Mouse (Mus musculus): ENCODE measurements around the gene 6430571L13Rik. TPM values are rescaled to one million over a fixed set of nuclear protein-coding genes. Genes with fewer than 3 reads are reported as not detected.

The 6430571L13Rik gene
- polyA plus RNA-seq, 1 experiment, result not detected

- H3K4me3 ChIP-seq (ENCODE audit: insufficient read depth, low read depth, low read length), result no peak overlapping the region
- H3K4me1 ChIP-seq (ENCODE audit: control insufficient read depth, insufficient read depth, low read length), result peaks cover 14% of the 10 kb centered on the region
- H3K27ac ChIP-seq (ENCODE audit: insufficient read depth, low read depth, low read length), result no peak overlapping the region
- 50% methylated on average over 5 of the region's 5 CpGs for WGBS
- no peak for TF ChIP-seq POLR2A (IDR thresholded peaks at IDR 0.05; ENCODE audit: insufficient read depth, low read depth, low read length)
- no peak for TF ChIP-seq CTCF (IDR thresholded peaks at IDR 0.05; ENCODE audit: insufficient read depth, low read depth, low read length)
Measured at GRCm38 (mm10) chr9:107375451-107375850, 35.0 kb downstream of the 6430571L13Rik start.

DNA sequence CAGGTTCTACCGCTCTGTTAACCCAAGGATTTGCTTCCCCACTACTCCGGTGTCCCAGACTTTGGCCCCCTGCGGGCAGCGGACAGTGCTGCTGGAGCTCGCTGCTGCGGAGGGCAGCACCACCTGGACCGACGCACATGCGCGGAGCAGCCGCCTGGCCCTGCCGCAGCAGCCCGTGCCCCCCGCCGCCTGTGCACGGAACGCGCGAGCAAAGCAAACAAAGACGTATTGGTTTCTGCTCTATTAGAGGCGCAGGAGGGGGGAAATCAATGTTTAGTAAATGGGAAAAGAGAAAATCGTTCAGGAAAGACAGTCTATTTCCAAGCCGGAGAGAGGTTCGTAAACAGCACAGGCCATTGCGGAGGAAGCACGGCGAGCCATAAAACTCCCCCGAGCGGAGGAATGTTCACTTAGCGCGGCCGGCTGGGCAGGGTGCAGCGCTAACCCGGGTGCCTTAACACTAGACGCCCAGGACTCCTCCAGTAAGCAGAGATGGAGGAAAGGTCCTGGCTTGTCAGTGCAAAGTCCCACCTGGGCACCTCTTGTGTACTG is 37.6 kb downstream of the 6430571L13Rik start:
- peak overlapping the region; percentile 28 for H3K4me3 ChIP-seq (ENCODE audit: insufficient read depth, low read depth, low read length)
- no peak overlapping the region for H3K27ac ChIP-seq (ENCODE audit: insufficient read depth, low read depth, low read length)
- TF ChIP-seq POLR2A (IDR thresholded peaks at IDR 0.05; ENCODE audit: insufficient read depth, low read depth, low read length) (no peak), CTCF (IDR thresholded peaks at IDR 0.05; ENCODE audit: insufficient read depth, low read depth, low read length) (no peak; the same call in 1 of the 2 replicates)
- 1% methylated on average over 35 of the region's 35 CpGs for WGBS
- peaks cover 16% of the 10 kb centered on the region for H3K4me1 ChIP-seq (ENCODE audit: control insufficient read depth, insufficient read depth, low read length)

GRCm38 (mm10) chr9:107381723-107382122 is 41.3 kb downstream of the 6430571L13Rik start:
- Histone ChIP-seq H3K27ac (ENCODE audit: insufficient read depth, low read depth, low read length) (no peak overlapping the region), H3K4me1 (ENCODE audit: control insufficient read depth, insufficient read depth, low read length) (peaks cover 20% of the 10 kb centered on the region), H3K4me3 (ENCODE audit: insufficient read depth, low read depth, low read length) (no peak overlapping the region)
- no peak for TF ChIP-seq POLR2A (IDR thresholded peaks at IDR 0.05; ENCODE audit: insufficient read depth, low read depth, low read length)
- no peak for TF ChIP-seq CTCF (IDR thresholded peaks at IDR 0.05; ENCODE audit: insufficient read depth, low read depth, low read length)
- WGBS, result 15% methylated on average over 8 of the region's 8 CpGs

DNA sequence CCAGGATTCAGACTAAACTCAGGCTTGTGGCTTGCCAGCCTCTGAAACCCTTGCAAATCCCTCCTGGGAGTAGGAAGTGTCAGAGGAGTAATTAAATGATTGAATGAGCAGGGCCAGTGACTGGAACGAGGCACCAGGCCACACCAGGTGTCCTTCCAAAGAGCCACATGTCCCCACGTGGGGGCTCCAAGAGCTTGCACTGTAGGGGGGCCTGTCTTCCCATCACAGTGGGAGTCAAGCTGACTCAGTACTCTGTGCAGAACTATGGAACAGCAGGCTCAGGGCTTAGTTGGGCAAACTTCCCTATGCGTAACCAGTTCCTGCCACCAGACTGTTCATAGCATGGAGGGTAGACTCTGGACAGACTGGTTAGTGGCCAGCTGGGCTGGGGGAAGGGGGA is 44.0 kb downstream of the 6430571L13Rik start:
- WGBS, result 52% methylated on average over 3 of the region's 3 CpGs
- Histone ChIP-seq H3K4me1 (ENCODE audit: control insufficient read depth, insufficient read depth, low read length) (peaks cover 10% of the 10 kb centered on the region), H3K4me3 (ENCODE audit: insufficient read depth, low read depth, low read length) (no peak overlapping the region), H3K27ac (ENCODE audit: insufficient read depth, low read depth, low read length) (no peak overlapping the region)
- TF ChIP-seq CTCF (IDR thresholded peaks at IDR 0.05; ENCODE audit: insufficient read depth, low read depth, low read length) (no peak), POLR2A (IDR thresholded peaks at IDR 0.05; ENCODE audit: insufficient read depth, low read depth, low read length) (no peak)

- WGBS, result 70% methylated on average over 3 of the region's 3 CpGs
- no peak for TF ChIP-seq POLR2A (IDR thresholded peaks at IDR 0.05; ENCODE audit: insufficient read depth, low read depth, low read length)
- TF ChIP-seq CTCF (IDR thresholded peaks at IDR 0.05; ENCODE audit: insufficient read depth, low read depth, low read length), result no peak
- H3K4me1 ChIP-seq (ENCODE audit: control insufficient read depth, insufficient read depth, low read length), result peaks cover 8% of the 10 kb centered on the region
- no peak overlapping the region for H3K27ac ChIP-seq (ENCODE audit: insufficient read depth, low read depth, low read length)
- H3K4me3 ChIP-seq (ENCODE audit: insufficient read depth, low read depth, low read length), result no peak overlapping the region
Measured at GRCm38 (mm10) chr9:107386722-107387121, 46.3 kb downstream of the 6430571L13Rik start.

DNA sequence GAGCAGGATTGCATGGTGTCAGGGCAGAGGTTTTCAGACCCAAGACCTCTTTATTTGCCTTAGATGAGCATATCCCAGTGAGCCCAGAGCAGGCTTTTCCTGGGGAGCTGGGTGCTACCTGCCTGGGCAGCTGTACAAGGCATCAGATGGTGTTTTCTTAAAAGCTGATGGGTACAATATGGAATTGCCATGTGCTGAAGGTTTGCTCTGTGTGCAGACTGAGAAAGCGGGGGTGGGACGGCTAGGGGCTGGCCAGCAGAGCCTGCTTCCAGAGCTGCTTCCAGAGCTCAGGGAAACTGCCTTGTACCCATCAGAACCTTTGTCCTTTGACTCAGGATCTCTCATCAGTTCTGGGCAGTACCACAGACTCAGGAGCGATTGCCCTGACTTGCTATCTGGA is 47.3 kb downstream of the 6430571L13Rik start:
- 0 out of 2 replicates have a peak, but pooled peaks cover 4% of the 10 kb centered on the region for H3K4me1 ChIP-seq (ENCODE audit: control insufficient read depth, insufficient read depth, low read length)
- 98% methylated on average over 3 of the region's 3 CpGs for WGBS
- no peak overlapping the region for H3K4me3 ChIP-seq (ENCODE audit: insufficient read depth, low read depth, low read length)
- no peak overlapping the region for H3K27ac ChIP-seq (ENCODE audit: insufficient read depth, low read depth, low read length)
- TF ChIP-seq CTCF (IDR thresholded peaks at IDR 0.05; ENCODE audit: insufficient read depth, low read depth, low read length) (no peak), POLR2A (IDR thresholded peaks at IDR 0.05; ENCODE audit: insufficient read depth, low read depth, low read length) (no peak)

DNA sequence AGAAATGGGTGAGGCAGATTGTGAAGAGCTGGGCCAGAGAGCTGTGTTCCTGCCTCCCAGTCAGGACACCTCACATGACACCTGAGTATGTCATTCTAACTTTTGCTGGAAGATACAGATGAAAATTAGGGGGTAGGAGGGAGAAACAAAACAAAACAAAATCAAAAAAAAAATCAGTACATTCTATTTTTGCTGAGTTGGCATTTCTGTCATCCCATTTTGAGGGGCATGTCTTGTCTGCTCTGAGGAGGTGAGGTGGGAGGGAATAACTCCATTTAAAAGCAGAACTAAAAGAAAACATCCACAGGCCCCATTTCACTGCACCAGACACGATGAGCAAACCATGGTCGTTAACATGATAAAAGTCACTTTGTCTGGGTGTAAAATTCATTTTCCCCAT is 47.9 kb downstream of the 6430571L13Rik start:
- no peak for TF ChIP-seq CTCF (IDR thresholded peaks at IDR 0.05; ENCODE audit: insufficient read depth, low read depth, low read length)
- TF ChIP-seq POLR2A (IDR thresholded peaks at IDR 0.05; ENCODE audit: insufficient read depth, low read depth, low read length), result no peak
- WGBS, result 80% methylated on average over 2 of the region's 2 CpGs
- Histone ChIP-seq H3K4me3 (ENCODE audit: insufficient read depth, low read depth, low read length) (no peak overlapping the region), H3K27ac (ENCODE audit: insufficient read depth, low read depth, low read length) (no peak overlapping the region), H3K4me1 (ENCODE audit: control insufficient read depth, insufficient read depth, low read length) (0 out of 2 replicates have a peak, but pooled peaks cover 4% of the 10 kb centered on the region)

GRCm38 (mm10) chr9:107396397-107396796 is 56.0 kb downstream of the 6430571L13Rik start:
- Histone ChIP-seq H3K27ac (ENCODE audit: insufficient read depth, low read depth, low read length) (no peak overlapping the region), H3K4me1 (ENCODE audit: control insufficient read depth, insufficient read depth, low read length) (peaks cover 16% of the 10 kb centered on the region), H3K4me3 (ENCODE audit: insufficient read depth, low read depth, low read length) (no peak overlapping the region)
- TF ChIP-seq CTCF (IDR thresholded peaks at IDR 0.05; ENCODE audit: insufficient read depth, low read depth, low read length), result no peak
- 58% methylated on average over 4 of the region's 4 CpGs for WGBS

DNA sequence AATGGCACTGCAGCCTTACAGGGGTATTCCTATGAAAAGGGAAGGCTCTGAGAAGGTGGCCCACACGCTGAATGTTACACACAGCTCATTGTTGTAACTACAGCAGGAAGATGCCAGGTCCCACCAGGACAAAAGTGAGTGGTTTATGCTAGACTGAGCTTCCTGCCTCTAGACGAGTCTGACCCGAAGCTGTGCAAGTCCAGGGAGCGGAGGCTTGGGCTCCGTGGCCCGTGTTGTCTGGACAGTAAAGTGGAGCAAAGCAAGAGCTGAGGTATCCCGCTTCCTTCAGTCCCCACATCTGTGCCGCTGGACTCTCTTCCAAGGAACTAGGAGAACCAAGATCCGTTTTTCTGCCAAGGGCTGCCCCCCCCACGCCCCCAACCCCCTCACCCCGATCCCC is 58.6 kb downstream of the 6430571L13Rik start:
- no peak for TF ChIP-seq POLR2A (IDR thresholded peaks at IDR 0.05; ENCODE audit: insufficient read depth, low read depth, low read length)
- no peak for TF ChIP-seq CTCF (IDR thresholded peaks at IDR 0.05; ENCODE audit: insufficient read depth, low read depth, low read length)
- 54% methylated on average over 11 of the region's 11 CpGs for WGBS
- peaks cover 16% of the 10 kb centered on the region for H3K4me1 ChIP-seq (ENCODE audit: control insufficient read depth, insufficient read depth, low read length)
- H3K27ac ChIP-seq (ENCODE audit: insufficient read depth, low read depth, low read length), result no peak overlapping the region
- H3K4me3 ChIP-seq (ENCODE audit: insufficient read depth, low read depth, low read length), result no peak overlapping the region
